Comparison of ENCODE assay signal across 17 mouse cellular contexts in the genomic region with DNA sequence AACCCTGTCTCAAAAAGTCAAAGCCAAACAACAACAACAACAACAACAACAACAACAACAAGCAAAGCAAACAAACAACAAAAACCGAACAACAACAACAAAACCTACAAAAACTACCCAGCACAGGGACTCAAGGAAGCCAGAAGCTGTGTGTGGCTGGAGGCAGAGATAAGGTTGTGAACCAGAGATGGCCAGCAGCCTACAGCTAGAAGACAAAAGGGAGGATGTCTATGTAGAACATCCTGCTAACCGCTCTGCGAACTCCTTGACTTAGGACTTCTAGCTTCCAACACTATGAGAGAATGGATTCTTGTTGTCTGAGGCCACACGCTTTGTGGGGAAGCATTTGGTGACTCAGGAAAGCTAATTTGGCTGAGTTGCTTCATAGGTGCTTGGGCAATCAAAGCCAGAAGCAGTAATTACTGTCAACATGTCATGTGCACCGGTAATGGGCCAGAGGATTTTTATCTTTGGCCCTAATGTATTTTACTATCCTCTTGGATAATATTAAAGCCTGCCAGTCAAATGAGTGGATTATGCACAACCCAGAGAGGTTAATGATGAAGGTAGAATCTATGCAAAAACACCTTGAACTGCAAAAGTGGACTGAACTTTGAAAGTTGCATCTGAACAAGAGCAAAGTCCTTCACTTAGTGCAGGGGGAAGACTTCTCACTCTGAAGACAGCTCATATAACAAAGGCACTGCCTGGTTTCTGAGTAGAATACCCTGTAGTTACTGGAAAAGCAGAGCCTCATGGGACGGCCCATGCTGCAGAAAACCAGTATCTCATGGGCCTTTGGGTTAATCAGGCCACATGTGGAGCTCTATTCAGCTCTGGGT. TPM values are rescaled to one million over a fixed set of nuclear protein-coding genes. Genes with fewer than 3 reads are reported as not detected.
DNase-seq lines count a peak whose midpoint lies in the region; ATAC-seq and TF ChIP-seq lines count a peak whose summit lies in the region.
"Had no signal": no experiment of that assay in that cellular context is flagged by ENCODE, and none has a peak within 500 bp of the region (broad histone marks: within the 10 kb centered on the region; RNA-seq: fewer than 3 reads in every experiment).

No protein-coding gene starts in this region.

- no peak overlapping the region for H3K4me2 ChIP-seq in midbrain, postnatal 0 days (ENCODE audit: low read depth, low read length, poor library complexity, severe bottlenecking)
- H3K4me2 ChIP-seq in liver, embryonic 11.5 days: no peak overlapping the region
- H3K4me2 ChIP-seq: embryonic facial prominence, embryonic 12.5 days; heart, embryonic 13.5 days; lung, embryonic 15.5 days had no signal

- 91% methylated on average over 6 of the region's 6 CpGs for WGBS in midbrain, embryonic 10.5 days
- 90% methylated on average over 6 of the region's 6 CpGs for WGBS in midbrain, postnatal 0 days
- WGBS in liver, embryonic 11.5 days: 62% methylated on average over 6 of the region's 6 CpGs

- H3K27ac ChIP-seq in midbrain, embryonic 10.5 days (replicated peaks): 0 out of 2 replicates have a peak overlapping the region, but pooled peaks have one; percentile 1
- H3K27ac ChIP-seq in midbrain, postnatal 0 days (ENCODE audit: low read depth, low read length): no peak overlapping the region
- H3K27ac ChIP-seq in liver, embryonic 11.5 days (ENCODE audit: low read depth, low read length): 0 out of 2 replicates have a peak overlapping the region, but pooled peaks have one; percentile 16
- H3K27ac ChIP-seq: embryonic facial prominence, embryonic 12.5 days; heart, embryonic 13.5 days; lung, embryonic 15.5 days had no signal

- H3K9ac ChIP-seq in midbrain, postnatal 0 days (replicated peaks; ENCODE audit: low read length, poor library complexity, severe bottlenecking): no peak overlapping the region
- no peak overlapping the region for H3K9ac ChIP-seq in liver, embryonic 11.5 days (ENCODE audit: low read depth, low read length)
- H3K9ac ChIP-seq: embryonic facial prominence, embryonic 12.5 days; heart, embryonic 13.5 days; lung, embryonic 15.5 days had no signal

- no peaks in the 10 kb centered on the region for H3K9me3 ChIP-seq in midbrain, embryonic 10.5 days (replicated peaks)
- no peaks in the 10 kb centered on the region for H3K9me3 ChIP-seq in midbrain, postnatal 0 days (ENCODE audit: low read length)
- no peaks in the 10 kb centered on the region for H3K9me3 ChIP-seq in liver, embryonic 11.5 days (ENCODE audit: control insufficient read depth, low read length)
- H3K9me3 ChIP-seq: embryonic facial prominence, embryonic 12.5 days; heart, embryonic 13.5 days; lung, embryonic 15.5 days had no signal

- no peak overlapping the region for H3K4me3 ChIP-seq in midbrain, embryonic 10.5 days
- H3K4me3 ChIP-seq in midbrain, postnatal 0 days (ENCODE audit: low read depth, low read length): no peak overlapping the region
- H3K4me3 ChIP-seq in liver, embryonic 11.5 days (ENCODE audit: low read depth, low read length): no peak overlapping the region
- H3K4me3 ChIP-seq: embryonic facial prominence, embryonic 12.5 days; heart, embryonic 13.5 days; lung, embryonic 15.5 days had no signal

- ATAC-seq in midbrain, postnatal 0 days (ENCODE audit: low FRiP score): no peak
- peak; percentile 81 for ATAC-seq in liver, embryonic 11.5 days (replicated peaks; ENCODE audit: low FRiP score)
- ATAC-seq: forebrain, embryonic 16.5 days; midbrain, embryonic 16.5 days had no signal

- H3K4me1 ChIP-seq in midbrain, embryonic 10.5 days: peaks cover 26% of the 10 kb centered on the region
- H3K4me1 ChIP-seq in midbrain, postnatal 0 days (ENCODE audit: insufficient read depth, low read length): no peaks in the 10 kb centered on the region
- peaks cover 19% of the 10 kb centered on the region for H3K4me1 ChIP-seq in liver, embryonic 11.5 days (replicated peaks; ENCODE audit: control insufficient read depth, insufficient read depth, low read length)

- no peaks in the 10 kb centered on the region for H3K36me3 ChIP-seq in midbrain, embryonic 10.5 days
- H3K36me3 ChIP-seq in midbrain, postnatal 0 days (ENCODE audit: insufficient read depth, low read length): no peaks in the 10 kb centered on the region
- no peaks in the 10 kb centered on the region for H3K36me3 ChIP-seq in liver, embryonic 11.5 days (ENCODE audit: control insufficient read depth, insufficient read depth, low read length)
- H3K36me3 ChIP-seq: embryonic facial prominence, embryonic 12.5 days; G1E; heart, embryonic 13.5 days; lung, embryonic 15.5 days had no signal

- no peaks in the 10 kb centered on the region for H3K27me3 ChIP-seq in midbrain, embryonic 10.5 days (ENCODE audit: low read depth, poor library complexity, severe bottlenecking)
- no peaks in the 10 kb centered on the region for H3K27me3 ChIP-seq in midbrain, postnatal 0 days (ENCODE audit: insufficient read depth, low read length)
- no peaks in the 10 kb centered on the region; the same call in 1 of the 2 replicates for H3K27me3 ChIP-seq in liver, embryonic 11.5 days (replicated peaks; ENCODE audit: control insufficient read depth, insufficient read depth, low read length)
- H3K27me3 ChIP-seq: embryonic facial prominence, embryonic 12.5 days; heart, embryonic 13.5 days; lung, embryonic 15.5 days had no signal

- DNase-seq in adrenal gland, adult 2 months: peak; percentile 64
- no peak for DNase-seq in adrenal gland, postnatal 4 days (ENCODE audit: low spot score in 2 of 2)
- DNase-seq in midbrain, embryonic 10.5 days (ENCODE audit: low spot score): no peak
- no peak for DNase-seq in midbrain, postnatal 0 days (ENCODE audit: low spot score)
- DNase-seq in liver, embryonic 11.5 days (ENCODE audit: low spot score): no peak
- DNase-seq in right cerebral cortex, adult 18-20 months: no peak
- DNase-seq in urinary bladder, postnatal 36 days (ENCODE audit: low spot score in 2 of 2): no peak
- DNase-seq in layer of hippocampus, postnatal 25 days (ENCODE audit: extremely low spot score in 1 of 2, low spot score in 1 of 2): no peak
- DNase-seq: cerebellum, postnatal 10 days; layer of hippocampus, postnatal 36 days; right cerebral cortex, postnatal 4 days had no signal

- TF ChIP-seq CTCF in midbrain, postnatal 0 days (IDR thresholded peaks at IDR 0.05): no peak

RNA-seq across cellular contexts. Expression of gene Zdhhc19, which starts 45.5 kb away (rescaled TPM):
- total RNA-seq in adrenal gland, adult 2 months (2021): not detected
- not detected in 2 replicates for polyA plus RNA-seq in adrenal gland, adult 2 months (2012; rRNA removed)
- not detected for total RNA-seq in adrenal gland, postnatal 4 days (2021)
- polyA plus RNA-seq in midbrain, embryonic 10.5 days (2016; fragmentation: Nextera tagmentation; extraction: Ambion mirVana): not detected in 2 replicates
- total RNA-seq in midbrain, postnatal 0 days (2014; rRNA removed): not detected in 2 replicates
- 0.19 and 0.25 TPM in 2 replicates for polyA plus RNA-seq in midbrain, postnatal 0 days (2015; fragmentation: Nextera tagmentation; extraction: Ambion mirVana)
- polyA plus RNA-seq in liver, embryonic 11.5 days (2014; fragmentation: Nextera tagmentation; extraction: Ambion mirVana): not detected in 2 replicates
- not detected for total RNA-seq in layer of hippocampus, postnatal 25 days (2021)
- total RNA-seq: G1E; layer of hippocampus, postnatal 36 days had no signal
- polyA plus RNA-seq: embryonic facial prominence, embryonic 12.5 days; forebrain, embryonic 16.5 days; G1E; heart, embryonic 13.5 days; lung, embryonic 15.5 days had no signal

RNA-seq across cellular contexts. Expression of gene Slc51a, which starts 53.9 kb away (rescaled TPM):
- under 1 TPM in 1 of 2 experiments, not detected in 1; 0.28 TPM for total RNA-seq in adrenal gland, adult 2 months (2021)
- 0.23 and 0.33 TPM in 2 replicates for polyA plus RNA-seq in adrenal gland, adult 2 months (2012; rRNA removed)
- 1 to 10 TPM in 1 of 2 experiments, not detected in 1; 1.4 TPM for total RNA-seq in adrenal gland, postnatal 4 days (2021)
- 0.16 and 0.35 TPM in 2 replicates for polyA plus RNA-seq in midbrain, embryonic 10.5 days (2016; fragmentation: Nextera tagmentation; extraction: Ambion mirVana)
- not detected in 2 replicates for total RNA-seq in midbrain, postnatal 0 days (2014; rRNA removed)
- polyA plus RNA-seq in midbrain, postnatal 0 days (2015; fragmentation: Nextera tagmentation; extraction: Ambion mirVana): 0.14 TPM in 1 of 2 replicates, not detected in the other
- 1.3 TPM in 2 replicates for polyA plus RNA-seq in liver, embryonic 11.5 days (2014; fragmentation: Nextera tagmentation; extraction: Ambion mirVana)
- not detected for total RNA-seq in layer of hippocampus, postnatal 25 days (2021)
- total RNA-seq: layer of hippocampus, postnatal 36 days had no signal
- polyA plus RNA-seq: G1E had no signal
